Mouse (Mus musculus) lung, postnatal 0 days (tissue): ENCODE measurements at regions not wholly inside any gene's neighbourhood (a gene's known extent, or its start where the extent isn't known, plus 50 kb on each side); places are given as distances from the start of the nearest gene placed in this dataset.

Experiments used
- ATAC-seq: fragments of 200-750 bp; cut with Nextera tagmentation; 2 replicates; pipeline ENCODE4 v1.8.0; 2017; ENCODE audit warnings: moderate library complexity
- DNase-seq: peaks from one replicate; pipeline ENCODE4 v3.0.0-alpha.2; 2016; ENCODE audit warnings: low spot score
- H3K27ac ChIP-seq: fragments of 300-500 bp; sonication (generic); 2 replicates; pipeline ENCODE4 v1.5.1; 2014; ENCODE audit warnings: antibody characterized with exemption, mild to moderate bottlenecking, low read length, mixed read lengths
- H3K27me3 ChIP-seq: fragments of 300-500 bp; sonication (generic); replicated peaks from 2 replicates; pipeline ENCODE4 v1.6.1; 2014; ENCODE audit warnings: low read length, mixed read lengths; ENCODE audit not compliant: insufficient read depth
- H3K36me3 ChIP-seq: fragments of 300-500 bp; sonication (generic); 2 replicates; pipeline ENCODE4 v1.6.1; 2014; ENCODE audit warnings: low read length, mixed read lengths; ENCODE audit not compliant: insufficient read depth
- H3K4me1 ChIP-seq: fragments of 300-500 bp; sonication (generic); 2 replicates; pipeline ENCODE4 v1.6.1; 2014; ENCODE audit warnings: antibody characterized with exemption, low read depth, low read length, mixed read lengths; ENCODE audit not compliant: insufficient read depth
- H3K4me2 ChIP-seq: fragments of 300-500 bp; sonication (generic); replicated peaks from 2 replicates; pipeline ENCODE4 v1.6.1; 2014; ENCODE audit warnings: low read depth, mild to moderate bottlenecking, low read length, moderate library complexity, mixed read lengths
- H3K4me3 ChIP-seq: fragments of 300-500 bp; sonication (generic); 2 replicates; pipeline ENCODE4 v1.5.1; 2014; ENCODE audit warnings: low read depth, low read length
- H3K9ac ChIP-seq: fragments of 300-500 bp; sonication (generic); replicated peaks from 2 replicates; pipeline ENCODE4 v1.6.1; 2014; ENCODE audit warnings: low read depth, mild to moderate bottlenecking
- H3K9me3 ChIP-seq: fragments of 300-500 bp; sonication (generic); 2 replicates; pipeline ENCODE4 v1.6.1; 2016; ENCODE audit warnings: low read length, mixed read lengths
- CTCF ChIP-seq: IDR thresholded peaks from 2 replicates; pipeline ENCODE4 v1.5.1; 2016; ENCODE audit warnings: antibody characterized with exemption, mild to moderate bottlenecking
- EP300 ChIP-seq: IDR thresholded peaks from 2 replicates; pipeline ENCODE4 v1.6.1; 2016; ENCODE audit warnings: antibody characterized with exemption, mild to moderate bottlenecking, control low read depth
- WGBS: fragments of 180-500 bp; shearing (Covaris S2); extraction: QIAGEN DNeasy Blood & Tissue Kit; methylation state at CpG from one replicate; pipeline ENCODE4 v1.1.7; 2014; 5-methylcytosine and 5-hydroxymethylcytosine counted together

GRCm38 (mm10) chr3:3831411-3832286 lies 1919.0 kb upstream of the Gm8797 start:
- H3K9me3 ChIP-seq: no peaks in the 10 kb centered on the region
- no peaks in the 10 kb centered on the region for H3K36me3 ChIP-seq
- WGBS: 84% methylated on average over 7 of the region's 7 CpGs
- no peak for ATAC-seq
- H3K9ac ChIP-seq: no peak overlapping the region
- H3K4me3 ChIP-seq: no peak overlapping the region
- H3K4me2 ChIP-seq: no peak overlapping the region
- H3K27ac ChIP-seq: no peak overlapping the region
- TF ChIP-seq EP300: no peak
- TF ChIP-seq CTCF: no peak
- DNase-seq: no peak
- no peaks in the 10 kb centered on the region for H3K4me1 ChIP-seq
- H3K27me3 ChIP-seq: no peaks in the 10 kb centered on the region
